Mouse (Mus musculus) common myeloid progenitor, adult 5-6 weeks (primary cell): ENCODE data around the gene Crcp. TPM values are rescaled to one million over a fixed set of nuclear protein-coding genes. Genes with fewer than 3 reads are reported as not detected.

Source experiments
- ATAC-seq: replicated peaks from 2 replicates; pipeline ENCODE4 v1.8.0; 2016; ENCODE audit warnings: low read depth, mild to moderate bottlenecking, moderate TSS enrichment, inconsistent platforms; ENCODE audit not compliant: poor library complexity, severe bottlenecking
- total RNA-seq: library from RNA; stranded (forward); fragments of 200-1000, 187-1606 nt; gene quantifications from 2 replicates; pipeline ENCODE4 v1.2.3, GENCODE M21; 2017

Gene Crcp
- total RNA-seq, result 40.0 and 42.2 TPM in 2 replicates

DNA sequence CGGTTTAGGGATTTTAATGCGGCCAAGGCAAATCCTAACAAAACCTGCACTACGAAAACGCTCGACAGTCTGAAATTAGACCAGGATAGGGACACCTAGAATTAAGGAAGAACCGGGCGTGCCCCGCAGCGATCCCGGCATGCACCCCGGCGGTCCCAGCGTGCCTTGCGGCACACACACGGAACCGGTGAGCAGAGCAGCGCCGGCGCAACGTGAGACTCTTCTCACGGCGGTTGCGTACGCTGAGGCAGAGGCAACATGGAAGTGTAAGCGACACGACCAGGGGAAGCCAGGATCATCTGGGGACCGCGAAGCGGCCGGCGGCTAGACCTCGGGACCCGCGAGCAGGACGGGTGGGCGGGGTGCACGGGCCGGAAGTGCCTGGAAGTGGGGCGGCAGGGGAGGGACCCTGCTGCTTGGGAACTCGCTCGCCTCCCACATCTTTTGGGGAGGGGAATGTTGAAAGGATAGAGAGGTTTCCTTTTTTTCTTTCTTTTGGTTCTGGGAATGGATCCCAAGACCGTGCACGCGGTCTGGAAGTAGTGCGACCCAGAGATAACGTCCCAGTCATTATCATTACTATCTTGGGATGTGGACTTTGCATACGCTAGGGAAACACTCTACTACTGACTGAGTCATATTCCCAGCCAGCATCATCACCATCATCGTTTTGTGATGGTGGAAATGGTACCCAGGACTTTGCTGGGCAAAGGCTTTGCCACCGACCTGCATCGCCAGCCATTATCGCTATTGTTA, at the start of gene Crcp, which contains the start of gene Asl:
TSS of gene Crcp (plus strand) at position 149 of the 756 bp plus-strand sequence.
TSS of gene Asl (minus strand) at position 106 of the 756 bp plus-strand sequence.
- peak; percentile 82 for ATAC-seq

DNA sequence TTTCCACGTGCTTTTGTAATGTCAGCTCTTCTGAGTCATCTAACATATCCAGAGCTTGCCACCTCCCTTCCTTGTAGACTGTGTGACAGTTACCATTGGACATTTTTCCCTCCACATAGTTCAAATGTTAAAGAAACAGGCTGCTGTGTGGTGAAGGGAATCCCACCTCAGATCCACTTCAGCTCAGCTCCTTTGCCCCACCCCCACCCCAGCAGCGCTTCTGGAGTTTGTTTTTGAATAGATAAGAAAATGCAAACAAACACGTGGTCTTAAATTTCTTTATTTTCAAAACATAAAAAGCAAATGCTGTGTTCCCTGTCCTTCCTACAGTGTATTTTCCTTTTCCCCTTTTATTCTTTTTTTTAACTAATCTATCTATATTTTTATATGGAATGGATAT, 48.9 kb upstream of the Crcp start:
- no peak for ATAC-seq

DNA sequence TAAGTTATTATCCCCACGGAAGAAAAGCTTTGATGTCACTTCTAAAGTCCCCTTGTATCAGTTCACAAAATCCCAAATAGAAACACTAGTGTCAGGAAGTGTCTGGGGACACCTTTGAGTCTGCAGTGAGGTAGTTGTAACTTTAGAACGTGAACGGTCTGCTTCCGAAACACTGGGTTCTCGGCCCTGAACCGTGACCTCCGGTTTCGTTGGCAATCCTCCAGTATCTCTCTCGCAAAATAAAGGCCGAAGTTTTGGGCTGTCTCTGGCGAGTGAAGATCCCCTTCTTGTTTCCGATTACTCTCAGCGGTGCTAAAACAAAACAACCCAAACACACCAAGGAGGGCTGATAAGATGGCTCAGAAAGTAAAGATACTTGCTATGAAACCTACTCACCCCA, 39.7 kb upstream of the Crcp start:
- ATAC-seq, result no peak

DNA sequence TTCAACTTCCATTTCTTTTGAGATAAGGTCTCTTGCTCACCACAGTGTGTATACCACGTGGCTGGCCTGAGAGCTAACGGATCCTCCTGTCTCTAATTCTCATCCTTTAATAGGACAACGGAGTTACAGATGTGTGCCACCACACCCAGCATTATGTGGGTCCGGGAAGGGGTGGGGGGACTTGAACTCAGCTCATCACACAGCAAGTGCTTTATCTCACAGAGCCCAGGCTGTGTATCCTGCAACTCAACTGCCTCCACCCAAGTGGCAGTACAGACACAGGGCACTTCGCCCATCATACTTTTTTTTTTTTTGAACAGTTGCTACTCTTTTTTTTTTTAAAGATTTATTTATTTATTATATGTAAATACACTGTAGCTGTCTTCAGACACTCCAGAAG, 37.2 kb upstream of the Crcp start:
- ATAC-seq, result peak; percentile 55; the same call in 1 of the 2 replicates

DNA sequence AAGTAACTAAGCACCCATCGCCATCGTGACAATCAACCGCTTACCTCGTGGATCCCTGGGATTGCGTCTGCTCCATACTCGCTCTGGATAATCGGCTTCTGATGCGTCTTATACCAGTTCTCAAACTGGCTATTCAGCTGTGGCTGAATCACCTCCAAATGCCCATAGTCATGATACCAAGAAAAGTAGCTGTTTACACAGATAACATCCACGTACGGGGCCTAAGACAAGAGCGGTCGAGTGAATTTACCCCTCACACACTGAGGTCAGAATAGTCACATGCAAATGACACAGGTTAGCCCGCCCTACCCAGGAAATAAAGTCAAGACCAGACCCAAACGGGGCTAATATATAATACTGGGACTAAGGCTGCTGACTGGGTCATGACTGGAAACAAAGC, 35.7 kb upstream of the Crcp start:
- no peak for ATAC-seq

DNA sequence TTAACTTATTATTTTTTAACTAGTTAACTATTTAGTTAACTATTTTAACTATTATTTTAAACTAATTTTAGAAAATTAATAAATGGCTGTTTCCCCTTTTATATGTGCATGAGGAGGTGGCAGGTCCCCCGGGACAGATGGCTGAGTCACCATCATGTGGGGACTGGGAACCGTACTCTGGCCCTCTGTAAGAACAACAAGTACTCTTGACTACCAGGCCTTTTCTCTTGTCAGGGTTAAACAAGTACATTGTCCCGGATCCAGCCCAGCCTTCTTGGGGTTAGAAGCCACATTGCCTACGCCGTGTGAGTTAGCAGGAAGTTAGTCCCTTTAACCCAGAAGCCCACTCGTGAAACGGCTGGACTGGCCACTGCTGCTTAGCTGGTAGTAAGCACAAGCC, 34.1 kb upstream of the Crcp start:
- ATAC-seq, result no peak

DNA sequence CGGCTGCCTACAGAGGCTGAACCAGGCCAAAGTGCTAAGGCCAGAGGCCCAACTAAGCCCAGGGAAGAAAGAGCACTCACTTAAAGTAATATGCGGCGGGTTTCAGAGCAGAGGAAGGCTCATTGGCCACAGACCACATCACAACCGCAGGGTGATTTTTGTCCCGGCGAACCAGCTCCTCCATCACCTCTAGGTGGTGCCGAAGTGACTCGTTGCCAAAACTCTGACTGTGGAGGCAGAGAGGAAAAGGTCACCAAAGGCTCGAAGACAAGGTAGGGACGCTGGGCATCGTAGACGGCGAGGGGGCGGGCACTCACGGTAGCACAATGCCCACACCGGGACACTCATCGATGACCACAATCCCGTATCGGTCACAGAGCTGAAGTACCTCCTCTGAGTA, 31.4 kb upstream of the Crcp start:
- ATAC-seq, result no peak

DNA sequence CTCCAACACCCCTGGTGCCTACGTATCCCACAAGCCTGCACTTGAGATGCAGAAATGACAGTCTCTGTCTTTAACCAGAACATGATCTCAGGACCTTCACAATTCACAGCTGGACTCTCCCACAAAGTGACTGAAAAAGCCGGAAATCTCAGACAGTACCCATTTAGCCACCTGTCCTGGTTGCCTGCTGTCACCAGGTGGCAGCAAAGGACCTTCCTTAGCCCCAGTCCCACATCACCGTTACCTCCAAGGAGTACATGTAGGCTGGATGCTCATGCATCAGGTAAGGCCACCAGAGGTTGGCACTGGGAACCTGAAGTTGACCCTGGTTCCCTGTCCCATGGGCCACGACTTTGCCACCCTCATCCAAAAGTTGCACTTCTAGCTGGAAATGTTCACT, 30.0 kb upstream of the Crcp start:
- ATAC-seq, result 0 out of 2 replicates have a peak, but pooled peaks have one; percentile 16

DNA sequence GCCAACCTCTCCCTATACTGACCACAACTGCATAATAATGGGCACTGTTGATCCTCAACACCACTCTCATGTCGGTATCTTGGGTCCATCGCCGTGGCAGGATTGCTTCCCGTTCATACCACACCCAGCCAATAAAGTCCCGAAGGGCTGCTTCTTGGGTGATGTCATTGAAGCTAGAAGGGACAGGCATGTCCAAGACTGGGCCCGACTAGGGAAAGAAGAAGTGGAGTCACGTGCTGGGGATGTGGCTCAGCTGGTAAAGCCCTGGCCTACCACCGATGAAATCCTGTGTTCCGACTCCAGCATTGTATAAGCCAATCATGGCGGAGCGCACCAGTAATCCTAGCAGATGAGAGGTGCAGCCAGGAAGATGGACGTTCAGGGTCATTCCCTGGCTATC, 28.4 kb upstream of the Crcp start:
- ATAC-seq, result no peak

DNA sequence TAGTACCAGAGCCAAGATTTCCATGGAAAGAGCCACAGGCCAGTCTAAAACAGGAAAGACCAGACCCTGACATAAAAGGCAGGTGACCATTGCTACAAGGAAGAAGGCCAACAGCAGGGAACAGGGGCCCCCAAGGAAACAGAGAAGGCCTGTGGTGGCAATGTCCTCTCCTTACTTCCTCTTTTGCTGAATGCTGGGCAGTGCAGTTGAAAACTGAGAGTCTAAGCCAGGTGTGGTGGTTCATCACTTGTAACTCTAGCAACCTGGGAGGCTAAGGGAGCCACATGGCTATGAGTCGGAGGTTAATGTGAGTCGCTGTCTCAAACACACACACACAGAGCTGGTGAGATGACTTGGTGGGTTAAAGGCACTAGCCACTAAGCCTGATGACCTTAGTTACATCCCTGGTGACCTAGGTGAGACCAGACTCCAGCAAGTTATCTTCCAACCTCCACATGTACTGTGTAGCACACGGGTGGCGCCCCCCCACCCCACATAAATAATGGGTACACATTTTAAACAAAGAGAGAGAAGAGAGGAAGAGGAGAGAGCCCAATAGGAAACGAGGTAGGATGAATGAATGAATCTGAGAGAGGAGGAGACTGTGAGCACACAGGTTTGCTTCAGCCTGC, 27.6 kb upstream of the Crcp start:
- ATAC-seq, result peak; percentile 34

DNA sequence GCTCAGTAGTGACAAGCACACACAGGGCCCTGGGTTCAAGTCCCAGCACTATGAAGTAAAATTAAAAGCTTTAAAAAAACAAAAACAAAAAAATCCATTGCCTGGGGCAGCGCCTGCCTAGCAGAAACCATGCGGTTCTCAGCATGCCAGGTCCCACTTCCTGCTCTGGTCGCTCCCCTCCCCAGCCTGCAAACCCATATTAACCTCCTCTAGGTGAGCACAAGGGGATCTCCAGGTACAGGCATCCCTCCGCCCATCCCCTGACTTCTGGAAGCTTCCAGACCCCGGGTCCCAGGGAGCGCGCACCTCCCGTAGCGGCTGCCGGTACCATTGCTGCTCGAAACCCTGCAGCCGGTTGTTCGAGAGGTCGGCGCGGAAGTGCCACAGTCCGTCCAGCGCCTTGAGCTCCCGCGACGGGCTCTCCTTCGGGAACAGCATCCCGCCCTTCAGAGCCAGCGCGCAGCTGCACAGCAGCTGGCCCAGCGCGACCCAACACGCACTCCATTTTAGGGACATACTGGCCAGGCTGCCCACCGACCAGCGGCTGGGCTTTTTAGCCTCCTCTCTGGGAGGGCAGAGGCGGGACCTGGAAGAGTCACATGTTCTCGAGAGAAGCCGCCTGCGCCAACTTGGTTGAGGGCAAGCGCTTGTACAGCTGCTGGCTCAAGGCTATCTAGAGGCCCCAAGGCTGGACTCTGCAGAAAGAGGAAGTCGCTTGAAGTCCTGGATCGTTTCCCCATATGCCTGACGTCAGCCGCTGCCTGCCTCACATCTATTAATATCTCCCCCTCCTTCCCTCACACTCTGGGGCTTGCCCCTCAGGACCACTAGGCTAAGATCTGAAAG, 26.6 kb upstream of the Crcp start, which contains the start of gene Gusb:
TSS of gene Gusb (minus strand) at position 749 of the 846 bp plus-strand sequence.
- ATAC-seq, result peak; percentile 82

DNA sequence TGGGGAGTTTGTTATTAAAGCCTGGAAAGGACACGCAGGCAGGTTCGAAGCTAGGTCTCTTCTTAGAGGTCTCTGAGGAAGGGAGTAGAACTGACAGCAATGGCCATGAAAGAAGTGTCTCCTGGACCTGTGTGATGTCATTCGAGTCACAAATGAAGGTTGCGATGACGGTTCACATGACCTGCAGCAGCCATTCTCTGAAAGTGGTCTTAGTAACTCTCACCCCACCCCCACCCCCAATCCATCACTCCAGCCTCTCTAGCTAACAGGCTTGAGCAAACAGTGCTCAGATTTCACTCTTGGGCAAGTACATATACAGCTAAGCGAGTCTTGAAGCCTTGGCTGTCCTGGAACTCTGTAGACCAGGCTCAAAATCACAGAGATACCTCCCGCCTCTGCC, 25.9 kb upstream of the Crcp start:
- no peak for ATAC-seq

DNA sequence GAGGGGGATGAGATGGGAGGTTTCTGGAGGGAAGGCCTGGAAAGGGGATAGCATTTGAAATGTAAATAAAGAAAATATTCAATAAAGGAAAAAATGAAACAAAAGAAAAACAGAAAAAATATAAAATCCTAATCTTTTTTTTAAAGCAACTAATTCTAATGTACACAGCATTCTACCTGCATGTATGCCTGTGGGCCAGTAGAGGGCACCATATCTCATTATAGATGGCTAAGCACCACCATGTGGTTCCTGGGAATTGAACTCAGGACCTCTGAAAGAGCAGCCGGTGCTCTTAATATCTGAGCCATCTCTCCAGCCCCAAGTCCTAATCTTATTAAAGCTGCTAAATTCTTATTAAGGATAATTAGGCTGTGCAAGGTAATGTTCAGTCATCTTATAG, 21.7 kb upstream of the Crcp start:
- no peak for ATAC-seq

DNA sequence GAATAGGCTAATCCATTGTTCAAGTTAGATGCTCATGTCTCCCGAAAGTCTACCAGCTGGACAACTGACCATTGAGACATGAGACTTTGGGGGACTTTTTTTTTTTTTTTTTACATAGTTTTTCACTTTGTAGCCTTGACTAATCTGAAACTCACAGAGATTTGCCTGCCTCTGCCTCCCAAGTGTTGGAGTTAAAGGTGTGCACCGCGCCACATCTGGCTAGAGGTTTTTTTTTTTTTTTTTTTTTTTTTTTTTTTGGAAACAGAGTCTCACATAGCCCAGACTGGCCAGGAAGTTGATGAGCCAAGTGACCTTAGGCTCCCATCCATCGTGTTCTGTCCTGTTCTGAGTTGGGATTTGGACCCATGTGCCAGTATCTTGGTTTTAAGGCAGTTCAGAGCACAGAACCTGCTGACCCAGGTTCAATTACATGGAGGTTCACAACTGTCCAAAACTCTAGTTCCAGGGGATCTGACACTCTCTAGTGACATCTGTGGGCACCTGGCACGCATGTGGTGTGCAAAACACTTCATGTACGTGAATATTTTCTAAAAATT, 21.0 kb upstream of the Crcp start:
- no peak for ATAC-seq

DNA sequence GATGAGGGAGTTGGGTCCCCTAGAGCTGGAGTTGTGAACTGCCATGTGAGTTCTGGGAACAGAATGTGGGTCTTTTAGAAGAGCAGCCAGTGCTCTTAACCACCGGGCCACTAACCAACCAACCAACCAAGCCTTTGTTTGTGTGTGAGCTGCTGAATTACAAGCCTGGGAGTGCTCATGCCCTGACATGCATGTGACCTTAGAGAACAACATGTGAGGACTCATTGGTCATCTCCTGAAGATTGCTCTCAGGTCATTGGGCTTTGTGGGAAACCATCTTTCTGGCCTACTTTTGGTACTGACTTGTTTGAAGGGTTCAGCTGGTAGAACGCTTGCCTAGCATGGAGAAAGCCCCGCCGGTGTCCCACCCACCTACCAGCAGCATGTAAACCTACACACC, 19.3 kb upstream of the Crcp start:
- no peak for ATAC-seq

DNA sequence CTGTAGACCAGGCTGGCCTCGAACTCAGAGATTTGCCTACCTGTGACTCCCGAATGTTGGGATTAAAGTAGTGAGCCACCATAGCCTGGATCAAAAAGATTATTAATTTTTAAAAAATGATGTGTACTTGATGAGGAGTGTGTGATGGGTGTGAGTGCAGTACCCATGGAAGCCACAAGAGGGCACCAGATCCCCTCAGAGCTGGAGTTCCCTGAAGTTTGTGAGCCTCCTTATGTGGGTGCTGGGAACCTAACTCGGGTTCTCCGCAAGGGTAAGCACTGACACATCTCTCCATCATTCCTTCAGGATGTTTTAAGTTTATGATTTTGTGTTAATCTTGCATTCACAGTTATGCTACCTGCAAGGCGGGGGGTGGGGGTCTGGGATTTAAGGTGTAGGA, 18.1 kb upstream of the Crcp start:
- ATAC-seq, result no peak

DNA sequence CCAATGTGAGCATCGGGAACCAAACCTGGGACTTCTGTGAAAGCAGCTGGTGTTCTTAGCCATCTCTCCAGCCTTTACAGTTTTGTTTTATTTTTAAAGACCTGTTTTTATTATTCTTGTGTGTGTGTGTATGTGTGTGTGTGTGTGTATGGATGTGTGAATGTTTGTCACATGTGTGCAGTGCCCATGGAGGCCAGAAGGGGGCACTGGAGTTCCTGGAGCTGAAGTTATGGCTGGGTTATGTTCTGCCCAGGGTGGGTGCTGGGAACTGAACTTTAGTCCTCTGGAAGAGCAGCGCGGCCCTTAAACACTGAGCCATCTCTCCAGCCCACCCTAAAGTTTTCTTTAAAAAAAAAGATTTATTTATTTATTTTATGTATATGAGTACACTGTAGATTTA, 14.0 kb upstream of the Crcp start:
- ATAC-seq, result no peak

DNA sequence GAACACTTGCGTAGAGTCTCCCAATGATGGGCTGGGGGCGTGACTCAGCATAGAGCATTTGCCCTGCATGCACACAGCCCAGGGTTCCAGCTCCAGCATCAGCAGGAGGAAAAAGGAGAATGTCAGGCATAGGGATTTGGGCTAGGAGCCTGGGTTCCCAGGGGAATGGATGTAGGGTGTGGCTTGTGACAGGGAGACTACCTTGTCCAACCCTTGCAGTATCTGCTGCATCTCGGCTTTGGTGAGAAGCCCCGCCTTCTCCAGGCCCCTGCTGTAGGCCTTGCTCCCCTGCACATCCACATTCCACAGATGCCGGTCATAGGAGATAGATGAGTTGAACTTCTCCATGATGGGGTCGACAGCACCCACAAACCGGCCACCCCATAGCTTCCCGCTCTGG, 9.6 kb upstream of the Crcp start:
- ATAC-seq, result no peak

DNA sequence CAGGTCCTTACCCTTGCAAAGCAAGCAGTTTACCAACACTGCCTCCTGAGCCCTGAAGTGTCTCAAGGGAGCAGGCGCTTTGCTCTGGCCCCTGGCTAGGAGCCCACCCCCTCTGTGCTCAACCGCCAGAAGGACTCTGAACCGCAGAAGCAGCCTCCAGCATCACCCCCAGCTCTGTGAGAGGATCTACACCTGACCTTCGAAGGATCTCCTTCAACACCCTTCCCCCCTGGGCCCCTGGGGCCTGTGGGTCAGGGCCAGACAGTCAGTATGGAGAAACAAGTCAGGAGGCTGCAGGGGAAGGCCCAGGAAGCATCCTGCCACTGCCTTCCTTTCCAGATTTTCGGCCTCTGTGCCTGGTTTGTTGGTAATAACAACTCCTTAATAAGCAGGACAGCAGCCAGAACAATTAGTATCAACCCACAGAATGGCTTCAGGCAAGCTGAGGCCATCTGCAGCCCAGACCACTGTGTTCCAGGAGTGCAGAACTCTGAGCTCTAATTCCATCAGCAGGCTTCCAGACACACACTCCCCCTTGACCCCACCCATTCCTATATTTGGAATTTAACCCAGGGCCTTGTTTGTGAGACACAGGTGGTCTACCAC, 7.6 kb upstream of the Crcp start:
- no peak for ATAC-seq

DNA sequence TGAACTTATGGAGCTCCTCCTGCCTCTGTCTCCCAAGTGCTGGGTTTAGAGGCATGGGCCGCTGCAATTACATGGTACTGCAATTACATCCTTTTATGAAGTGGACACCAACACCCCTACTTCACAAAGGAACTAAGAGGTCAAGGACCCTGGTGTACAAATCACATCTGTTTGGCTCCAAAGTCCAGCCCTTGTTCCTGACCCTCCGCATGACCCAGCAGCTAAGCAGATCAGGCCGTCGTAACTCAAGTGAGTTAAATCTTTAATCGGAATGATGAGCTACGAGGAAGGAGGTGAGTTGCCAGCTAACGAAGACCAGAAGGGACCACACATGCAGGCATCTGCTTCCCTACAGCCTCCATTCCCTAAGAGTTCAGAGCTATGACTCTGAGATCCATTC, 6.7 kb upstream of the Crcp start:
- ATAC-seq, result no peak
